Mouse (Mus musculus) kidney, adult 2 months (tissue): Measurements from ENCODE around the gene Slc6a18. TPM values are rescaled to one million over a fixed set of nuclear protein-coding genes. Genes with fewer than 3 reads are reported as not detected.
A peak's percentile ranks its signal among the peaks of the same experiment; 100 is the strongest.

Experiments used
- DNase-seq: peaks from one replicate; pipeline ENCODE4 v3.0.0; 2021
- H3K27ac ChIP-seq: fragments of 200-500 bp; 2 replicates; pipeline ENCODE4 v1.5.1; 2012; ENCODE audit warnings: low read depth, low read length, control low read depth, inconsistent platforms; ENCODE audit not compliant: insufficient read depth
- H3K27me3 ChIP-seq: fragments of 200-500 bp; replicated peaks from 2 replicates; pipeline ENCODE4 v1.6.1; 2012; ENCODE audit warnings: mild to moderate bottlenecking, moderate library complexity, low read length, inconsistent platforms; ENCODE audit not compliant: control insufficient read depth, insufficient read depth
- H3K36me3 ChIP-seq: fragments of 200-500 bp; 2 replicates; pipeline ENCODE4 v1.6.1; 2012; ENCODE audit warnings: mild to moderate bottlenecking, moderate library complexity, low read length, inconsistent platforms; ENCODE audit not compliant: control insufficient read depth, insufficient read depth
- H3K4me1 ChIP-seq: fragments of 200-500 bp; 2 replicates; pipeline ENCODE4 v1.6.1; 2011; ENCODE audit warnings: low read length; ENCODE audit not compliant: control insufficient read depth, insufficient read depth
- H3K4me3 ChIP-seq: fragments of 200-500 bp; 2 replicates; pipeline ENCODE4 v1.5.1; 2011; ENCODE audit warnings: mild to moderate bottlenecking, low read depth, low read length, control low read depth; ENCODE audit not compliant: insufficient read depth
- CTCF ChIP-seq: fragments of 200-500 bp; conservative IDR thresholded peaks from 2 replicates; pipeline ENCODE4 v1.5.1; 2011; ENCODE audit warnings: low read depth, mild to moderate bottlenecking, control low read depth, low read length, moderate library complexity, mixed read lengths; ENCODE audit not compliant: insufficient read depth, insufficient read length
- POLR2A ChIP-seq: fragments of 200-500 bp; IDR thresholded peaks from one replicate; pipeline ENCODE4 v1.6.1; 2011; ENCODE audit warnings: low read depth, low read length, control low read depth
- WGBS: fragments of 180-500 bp; shearing (Covaris S2); methylation state at CpG from one replicate; pipeline ENCODE4 v1.1.7; 2018; 5-methylcytosine and 5-hydroxymethylcytosine counted together
- polyA plus RNA-seq: library from polyadenylated mRNA; depleted of rRNA; stranded (reverse); fragments of >200 nt; gene quantifications from 2 replicates; pipeline ENCODE4 v1.2.3, GENCODE M21; 2012

Gene Slc6a18
- polyA plus RNA-seq, 1 experiment: 438 TPM

DNA sequence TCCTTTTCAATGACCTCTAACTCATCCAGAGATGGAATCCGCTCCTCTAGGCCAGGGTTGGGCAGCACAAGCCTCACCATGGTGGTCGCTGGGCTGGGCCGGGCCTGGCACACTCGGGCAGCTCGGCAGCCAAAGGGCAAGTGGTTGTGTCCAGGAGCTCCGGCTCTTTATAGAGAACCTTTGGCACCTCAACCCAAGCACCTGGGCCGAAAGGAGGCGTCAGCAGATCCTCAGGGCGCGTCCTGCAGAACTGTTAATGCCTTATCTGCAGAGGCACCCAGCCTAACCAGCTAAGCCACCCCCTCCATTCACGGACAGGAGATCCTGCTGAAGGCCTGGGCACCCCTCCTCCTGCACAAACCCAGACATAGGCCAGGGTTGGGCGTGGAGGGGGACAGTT is 22.7 kb upstream of the Slc6a18 start:
- H3K27me3 ChIP-seq: no peaks in the 10 kb centered on the region
- peak; percentile 86 for DNase-seq
- no peaks in the 10 kb centered on the region for H3K36me3 ChIP-seq
- TF ChIP-seq CTCF: no peak
- peak; percentile 63 for TF ChIP-seq POLR2A
- H3K4me1 ChIP-seq: no peaks in the 10 kb centered on the region; the same call in 1 of the 2 replicates
- peak overlapping the region; percentile 63 for H3K4me3 ChIP-seq
- peak overlapping the region; percentile 77 for H3K27ac ChIP-seq
- WGBS: 57% methylated on average over 12 of the region's 12 CpGs

DNA sequence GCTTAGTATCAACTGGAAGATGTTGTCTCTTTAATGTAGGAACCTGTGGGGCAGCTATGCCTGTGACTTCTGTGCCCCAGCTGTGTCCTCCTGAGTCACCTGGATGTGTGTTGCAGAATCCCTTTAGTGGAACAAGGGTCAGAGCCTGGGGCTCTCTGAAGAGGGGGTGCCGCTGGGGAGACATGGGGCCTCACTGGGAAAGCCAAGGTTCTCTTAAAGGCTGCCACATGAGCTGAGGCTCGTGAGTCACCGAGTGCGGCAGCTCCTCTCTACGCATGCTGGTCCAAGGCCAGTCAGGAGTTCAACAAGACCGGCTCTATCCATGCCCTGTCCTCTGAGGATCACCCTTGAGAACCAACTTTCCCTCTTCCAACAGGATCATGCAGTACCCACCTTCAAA is 21.9 kb upstream of the Slc6a18 start:
- Histone ChIP-seq H3K4me3 (peak overlapping the region; percentile 63), H3K27ac (peak overlapping the region; percentile 77), H3K27me3 (no peaks in the 10 kb centered on the region), H3K36me3 (no peaks in the 10 kb centered on the region), H3K4me1 (no peaks in the 10 kb centered on the region; the same call in 1 of the 2 replicates)
- 77% methylated on average over 6 of the region's 6 CpGs for WGBS
- TF ChIP-seq POLR2A (no peak), CTCF (no peak)
- peak; percentile 8 for DNase-seq

DNA sequence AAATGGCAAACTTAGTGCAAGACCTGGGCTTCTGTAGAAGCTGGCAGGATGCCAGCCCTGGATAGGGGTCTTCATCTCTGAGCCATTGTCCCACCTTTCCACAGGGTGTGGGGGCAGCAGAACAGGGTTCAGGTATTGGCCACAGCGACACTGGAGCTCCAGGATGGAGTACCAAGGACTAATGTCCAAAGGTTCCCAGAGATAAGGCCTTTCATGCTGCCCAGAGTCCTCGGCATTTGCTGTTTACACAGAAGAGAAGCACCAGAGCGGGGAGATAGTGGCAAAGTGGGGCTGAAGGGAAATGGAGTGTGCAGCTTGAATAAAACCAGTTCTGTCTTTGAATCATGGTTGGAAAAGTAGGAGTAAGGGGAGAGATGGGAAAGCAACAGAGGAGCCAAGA is 18.7 kb upstream of the Slc6a18 start:
- H3K4me1 ChIP-seq: peaks cover 12% of the 10 kb centered on the region
- no peaks in the 10 kb centered on the region for H3K36me3 ChIP-seq
- H3K4me3 ChIP-seq: peak overlapping the region; percentile 63; the same call in 1 of the 2 replicates
- peak overlapping the region; percentile 4; the same call in 1 of the 2 replicates for H3K27ac ChIP-seq
- no peaks in the 10 kb centered on the region for H3K27me3 ChIP-seq
- WGBS: 53% methylated on average over 3 of the region's 3 CpGs
- DNase-seq: no peak
- TF ChIP-seq CTCF (no peak), POLR2A (no peak)

DNA sequence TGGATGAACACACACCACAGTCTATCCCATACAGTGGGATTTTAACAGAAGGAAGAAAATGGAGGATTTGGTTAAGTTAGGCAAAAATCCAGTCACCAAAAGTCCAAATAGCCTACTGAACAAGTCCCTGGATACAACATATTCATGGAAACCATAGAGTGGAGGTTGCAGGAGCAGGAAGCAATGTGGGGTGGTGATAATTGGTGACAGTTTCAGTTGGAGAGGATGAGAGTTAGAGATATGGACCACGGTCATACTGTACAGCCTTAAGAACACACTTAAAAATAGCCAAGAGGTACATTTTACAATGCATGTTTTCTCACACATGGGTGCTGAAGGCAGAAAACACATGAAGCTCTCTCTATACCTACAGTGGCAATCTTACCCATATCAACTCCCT is 17.1 kb upstream of the Slc6a18 start:
- DNase-seq: no peak
- WGBS: 83% methylated on average over 1 of the region's 1 CpGs
- no peak for TF ChIP-seq POLR2A
- H3K4me3 ChIP-seq: no peak overlapping the region
- H3K27me3 ChIP-seq: no peaks in the 10 kb centered on the region
- peaks cover 22% of the 10 kb centered on the region for H3K4me1 ChIP-seq
- H3K27ac ChIP-seq: no peak overlapping the region
- no peaks in the 10 kb centered on the region; the same call in 1 of the 2 replicates for H3K36me3 ChIP-seq

DNA sequence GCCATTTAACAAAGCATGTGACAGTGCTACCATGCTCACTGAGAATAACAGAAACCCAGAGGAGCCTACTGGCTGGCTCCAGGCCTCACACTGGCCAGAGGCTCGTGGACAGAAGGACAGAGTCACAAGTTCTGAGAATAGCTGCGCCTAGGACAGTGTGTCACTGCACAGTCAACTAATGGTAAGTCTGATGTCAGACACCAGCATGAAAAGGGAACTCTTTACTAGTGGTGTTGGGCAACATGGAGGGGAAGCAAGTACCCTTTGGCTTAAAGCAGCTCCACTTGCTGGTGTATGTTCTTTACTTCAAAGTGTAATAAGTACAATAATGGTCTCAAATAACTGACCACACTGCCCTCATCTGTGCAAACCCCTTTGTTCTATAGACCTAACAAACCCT is 15.5 kb upstream of the Slc6a18 start:
- Histone ChIP-seq H3K4me3 (no peak overlapping the region), H3K27ac (no peak overlapping the region), H3K4me1 (peaks cover 34% of the 10 kb centered on the region), H3K27me3 (no peaks in the 10 kb centered on the region), H3K36me3 (no peaks in the 10 kb centered on the region; the same call in 1 of the 2 replicates)
- no peak for TF ChIP-seq POLR2A
- no peak for TF ChIP-seq CTCF
- WGBS: 51% methylated on average over 2 of the region's 2 CpGs
- DNase-seq: no peak

DNA sequence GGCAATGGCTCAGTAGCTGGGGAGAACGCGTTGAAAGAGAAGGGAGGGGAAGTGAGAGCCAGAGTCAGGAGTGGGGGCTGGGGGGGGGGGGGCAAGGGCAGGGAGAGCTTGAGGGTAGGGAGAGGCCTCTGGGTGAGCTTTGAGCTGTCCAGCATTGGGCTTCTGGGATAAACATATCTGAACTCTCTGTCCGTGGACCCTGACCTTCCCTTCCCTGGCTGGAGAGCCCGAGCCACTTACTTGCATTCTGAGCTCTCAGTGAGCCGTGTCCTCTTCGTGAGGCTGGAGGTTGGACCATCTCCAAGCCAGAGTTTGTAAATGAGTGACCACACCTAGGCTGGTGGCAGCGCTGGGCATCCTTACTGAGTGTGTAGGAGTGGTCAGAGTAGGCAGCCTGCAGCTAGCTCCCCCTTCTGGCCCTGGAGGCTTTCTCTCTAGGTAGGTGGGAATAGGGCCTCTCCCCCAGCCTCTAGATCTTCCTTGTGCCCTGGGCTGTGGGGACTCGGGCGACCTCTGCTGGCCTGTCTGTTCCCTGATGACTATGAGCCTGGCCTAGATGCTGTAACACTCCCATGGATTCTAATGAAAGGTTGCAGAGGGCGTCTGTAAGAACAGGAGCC is 14.5 kb upstream of the Slc6a18 start:
- Histone ChIP-seq H3K36me3 (no peaks in the 10 kb centered on the region; the same call in 1 of the 2 replicates), H3K4me1 (peaks cover 44% of the 10 kb centered on the region), H3K4me3 (no peak overlapping the region), H3K27me3 (no peaks in the 10 kb centered on the region), H3K27ac (peak overlapping the region; percentile 61; the same call in 1 of the 2 replicates)
- TF ChIP-seq CTCF: peak; percentile 80
- TF ChIP-seq POLR2A: no peak
- peak; percentile 99 for DNase-seq
- 11% methylated on average over 10 of the region's 10 CpGs for WGBS

DNA sequence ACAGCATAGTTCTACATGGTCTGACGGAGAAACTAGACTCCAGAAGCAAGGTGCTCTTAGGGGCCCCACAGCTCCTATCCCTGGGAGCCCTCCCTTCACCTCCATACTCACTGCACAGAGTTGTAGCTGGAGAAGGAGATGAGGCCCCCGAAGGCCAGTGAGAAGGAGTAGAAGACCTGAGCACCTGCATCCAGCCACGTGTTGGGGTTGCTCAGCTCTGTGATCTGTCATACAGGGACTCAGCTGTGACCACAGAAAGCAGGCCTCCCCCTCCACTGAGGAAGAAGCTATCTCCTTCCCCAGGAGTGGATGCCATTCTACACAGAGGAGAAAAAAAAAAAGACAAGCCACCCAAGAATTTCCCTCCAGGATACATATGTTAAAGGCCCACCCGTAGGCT is 11.1 kb upstream of the Slc6a18 start:
- H3K27ac ChIP-seq: no peak overlapping the region; the same call in 1 of the 2 replicates

More for the DNA sequence above, 11.1 kb upstream of the Slc6a18 start:
- H3K4me1 ChIP-seq: peaks cover 57% of the 10 kb centered on the region
- TF ChIP-seq CTCF: no peak
- no peak for TF ChIP-seq POLR2A
- H3K4me3 ChIP-seq: no peak overlapping the region
- DNase-seq: no peak
- H3K36me3 ChIP-seq: no peaks in the 10 kb centered on the region; the same call in 1 of the 2 replicates
- H3K27me3 ChIP-seq: no peaks in the 10 kb centered on the region
- WGBS: 69% methylated on average over 4 of the region's 4 CpGs
